ENCODE assay signal across 8 mouse cellular contexts in genomic region chr10:69889779-69890178, GRCm38 (mm10).
DNase-seq lines count a peak whose midpoint lies in the region; ATAC-seq lines count a peak whose summit lies in the region.
"Had no signal": no experiment of that assay in that cellular context is flagged by ENCODE, and none has a peak within 500 bp of the region (broad histone marks: within the 10 kb centered on the region; RNA-seq: fewer than 3 reads in every experiment).

No protein-coding gene starts in this region.

- H3K9me3 ChIP-seq in kidney, embryonic 15.5 days (replicated peaks): no peaks in the 10 kb centered on the region
- H3K9me3 ChIP-seq: embryonic facial prominence, embryonic 15.5 days had no signal

- no peaks in the 10 kb centered on the region for H3K27me3 ChIP-seq in kidney, embryonic 15.5 days
- H3K27me3 ChIP-seq: embryonic facial prominence, embryonic 15.5 days had no signal

- H3K4me2 ChIP-seq in kidney, embryonic 15.5 days: no peak overlapping the region
- H3K4me2 ChIP-seq: embryonic facial prominence, embryonic 15.5 days had no signal

- H3K4me1 ChIP-seq in kidney, embryonic 15.5 days: peaks cover 3% of the 10 kb centered on the region; the same call in 1 of the 2 replicates
- H3K4me1 ChIP-seq: embryonic facial prominence, embryonic 15.5 days had no signal

- H3K27ac ChIP-seq in kidney, embryonic 15.5 days: no peak overlapping the region
- H3K27ac ChIP-seq: embryonic facial prominence, embryonic 15.5 days had no signal

- peak; percentile 42 for DNase-seq in kidney, adult 18-20 months
- DNase-seq in 3T3-L1 (ENCODE audit: low read depth, low spot score): peak; percentile 65
- DNase-seq in 416B (ENCODE audit: low read depth): peak; percentile 66
- DNase-seq in embryo, embryonic 10.5 days (ENCODE audit: low spot score): peak; percentile 70
- peak; percentile 63 for DNase-seq in mesoderm, embryonic 11.5 days (ENCODE audit: low read depth, low spot score)
- no peak for DNase-seq in yolk sac, embryonic 10.5 days (ENCODE audit: low spot score)

- H3K9ac ChIP-seq in kidney, embryonic 15.5 days: no peak overlapping the region
- H3K9ac ChIP-seq: embryonic facial prominence, embryonic 15.5 days had no signal

- no peak for ATAC-seq in kidney, embryonic 15.5 days (replicated peaks; ENCODE audit: low FRiP score)

- peaks cover 15% of the 10 kb centered on the region for H3K36me3 ChIP-seq in kidney, embryonic 15.5 days

- 23% methylated on average over 6 of the region's 6 CpGs for WGBS in kidney, embryonic 15.5 days

- no peak overlapping the region for H3K4me3 ChIP-seq in kidney, embryonic 15.5 days (replicated peaks)
- H3K4me3 ChIP-seq: embryonic facial prominence, embryonic 15.5 days had no signal
